Comparison of ENCODE assay signal across 14 mouse cellular contexts in genomic region chr13:99163071-99163470, GRCm38 (mm10). TPM values are rescaled to one million over a fixed set of nuclear protein-coding genes. Genes with fewer than 3 reads are reported as not detected.
A peak's percentile ranks its signal among the peaks of the same experiment; 100 is the strongest.
DNase-seq lines count a peak whose midpoint lies in the region; ATAC-seq and TF ChIP-seq lines count a peak whose summit lies in the region.
"Had no signal": no experiment of that assay in that cellular context is flagged by ENCODE, and none has a peak within 500 bp of the region (broad histone marks: within the 10 kb centered on the region; RNA-seq: fewer than 3 reads in every experiment).

No protein-coding gene starts in this region.

- no peak overlapping the region for H3K4me3 ChIP-seq in neural tube, embryonic 13.5 days
- no peak overlapping the region for H3K4me3 ChIP-seq in hindbrain, postnatal 0 days (ENCODE audit: low read length)
- H3K4me3 ChIP-seq in midbrain, embryonic 16.5 days (ENCODE audit: low read depth, low read length) = no peak overlapping the region
- H3K4me3 ChIP-seq: heart, embryonic 12.5 days had no signal

- DNase-seq in heart, adult 11 months = peak; percentile 78
- DNase-seq in heart, postnatal 4 days = no peak
- no peak for DNase-seq in neural tube, embryonic 10.5 days (ENCODE audit: extremely low spot score, low spot score)
- DNase-seq in hindbrain, postnatal 0 days (ENCODE audit: low spot score) = no peak
- DNase-seq in lung, postnatal 14 days = no peak
- no peak for DNase-seq in spleen, postnatal 36 days (ENCODE audit: low spot score in 2 of 2)

- ATAC-seq in neural tube, embryonic 13.5 days (ENCODE audit: low read depth) = no peak
- ATAC-seq in hindbrain, postnatal 0 days = no peak
- no peak for ATAC-seq in midbrain, embryonic 16.5 days
- ATAC-seq: activated CD4-positive, CD25-positive, alpha-beta regulatory T cell, adult 4 months; intestine, postnatal 0 days had no signal

- H3K4me1 ChIP-seq in neural tube, embryonic 13.5 days (replicated peaks) = 0 out of 2 replicates have a peak, but pooled peaks cover 14% of the 10 kb centered on the region
- no peaks in the 10 kb centered on the region for H3K4me1 ChIP-seq in hindbrain, postnatal 0 days (ENCODE audit: insufficient read depth, low read length)
- peaks cover 5% of the 10 kb centered on the region for H3K4me1 ChIP-seq in midbrain, embryonic 16.5 days (ENCODE audit: control insufficient read depth, insufficient read depth, low read length)

- H3K9ac ChIP-seq in neural tube, embryonic 13.5 days = no peak overlapping the region
- no peak overlapping the region for H3K9ac ChIP-seq in hindbrain, postnatal 0 days (replicated peaks; ENCODE audit: low read length)
- H3K9ac ChIP-seq in midbrain, embryonic 16.5 days (ENCODE audit: low read depth, low read length) = no peak overlapping the region
- H3K9ac ChIP-seq: heart, embryonic 12.5 days; liver, embryonic 14.5 days had no signal

- TF ChIP-seq CTCF in hindbrain, postnatal 0 days (IDR thresholded peaks at IDR 0.05; ENCODE audit: low read depth) = no peak

- H3K36me3 ChIP-seq in neural tube, embryonic 13.5 days = no peaks in the 10 kb centered on the region
- no peaks in the 10 kb centered on the region for H3K36me3 ChIP-seq in hindbrain, postnatal 0 days (ENCODE audit: insufficient read depth, low read length)
- no peaks in the 10 kb centered on the region for H3K36me3 ChIP-seq in midbrain, embryonic 16.5 days (ENCODE audit: control insufficient read depth, insufficient read depth, low read length)
- H3K36me3 ChIP-seq: G1E; heart, embryonic 12.5 days had no signal

- 74% methylated on average over 4 of the region's 4 CpGs for WGBS in neural tube, embryonic 13.5 days
- WGBS in hindbrain, postnatal 0 days = 58% methylated on average over 4 of the region's 4 CpGs
- 56% methylated on average over 4 of the region's 4 CpGs for WGBS in midbrain, embryonic 16.5 days

- H3K9me3 ChIP-seq in neural tube, embryonic 13.5 days = no peaks in the 10 kb centered on the region
- H3K9me3 ChIP-seq in hindbrain, postnatal 0 days (ENCODE audit: low read length) = no peaks in the 10 kb centered on the region
- H3K9me3 ChIP-seq in midbrain, embryonic 16.5 days (replicated peaks; ENCODE audit: control insufficient read depth, low read length, poor library complexity, severe bottlenecking) = no peaks in the 10 kb centered on the region
- H3K9me3 ChIP-seq: G1E; heart, embryonic 12.5 days had no signal

- H3K4me2 ChIP-seq in neural tube, embryonic 13.5 days = no peak overlapping the region
- H3K4me2 ChIP-seq in hindbrain, postnatal 0 days (ENCODE audit: low read depth, low read length) = no peak overlapping the region
- H3K4me2 ChIP-seq in midbrain, embryonic 16.5 days (ENCODE audit: low read length) = no peak overlapping the region
- H3K4me2 ChIP-seq: heart, embryonic 12.5 days had no signal

- no peaks in the 10 kb centered on the region for H3K27me3 ChIP-seq in neural tube, embryonic 13.5 days
- no peaks in the 10 kb centered on the region for H3K27me3 ChIP-seq in hindbrain, postnatal 0 days (ENCODE audit: insufficient read depth, low read length)
- H3K27me3 ChIP-seq in midbrain, embryonic 16.5 days (ENCODE audit: control insufficient read depth, insufficient read depth, low read depth, low read length) = no peaks in the 10 kb centered on the region
- H3K27me3 ChIP-seq: heart, embryonic 12.5 days had no signal

- peak overlapping the region; percentile 49 for H3K27ac ChIP-seq in neural tube, embryonic 13.5 days (replicated peaks)
- peak overlapping the region; percentile 27; the same call in 1 of the 2 replicates for H3K27ac ChIP-seq in hindbrain, postnatal 0 days
- 0 out of 2 replicates have a peak overlapping the region, but pooled peaks have one; percentile 28 for H3K27ac ChIP-seq in midbrain, embryonic 16.5 days (ENCODE audit: low read length)
- H3K27ac ChIP-seq: liver, embryonic 14.5 days; macrophage had no signal

RNA-seq across cellular contexts. Expression of gene Zfp366, which starts 21.6 kb away (rescaled TPM):
- total RNA-seq in heart, postnatal 4 days (2021) = 10 to 100 TPM in 1 of 2 experiments, 1 to 10 TPM in 1; 7.2 to 10.1 TPM
- polyA plus RNA-seq in neural tube, embryonic 13.5 days (2015; fragmentation: Nextera tagmentation; extraction: Ambion mirVana) = 0.56 and 0.92 TPM in 2 replicates
- total RNA-seq in hindbrain, postnatal 0 days (2014; rRNA removed) = 1.6 and 2.2 TPM in 2 replicates
- polyA plus RNA-seq in hindbrain, postnatal 0 days (2015; fragmentation: Nextera tagmentation; extraction: Ambion mirVana) = 0.30 and 0.34 TPM in 2 replicates
- polyA plus RNA-seq in midbrain, embryonic 16.5 days (2015; fragmentation: Nextera tagmentation; extraction: Ambion mirVana) = 0.73 and 0.85 TPM in 2 replicates
- polyA plus RNA-seq: activated CD4-positive, CD25-positive, alpha-beta regulatory T cell, adult 4 months; G1E had no signal
